Mouse (Mus musculus) lung, postnatal 0 days (tissue): ENCODE measurements around the gene Ppm1k.

Experiments
- CTCF ChIP-seq: IDR thresholded peaks from 2 replicates; pipeline ENCODE4 v1.5.1; 2016; ENCODE audit warnings: antibody characterized with exemption, mild to moderate bottlenecking
- EP300 ChIP-seq: IDR thresholded peaks from 2 replicates; pipeline ENCODE4 v1.6.1; 2016; ENCODE audit warnings: antibody characterized with exemption, mild to moderate bottlenecking, control low read depth

DNA sequence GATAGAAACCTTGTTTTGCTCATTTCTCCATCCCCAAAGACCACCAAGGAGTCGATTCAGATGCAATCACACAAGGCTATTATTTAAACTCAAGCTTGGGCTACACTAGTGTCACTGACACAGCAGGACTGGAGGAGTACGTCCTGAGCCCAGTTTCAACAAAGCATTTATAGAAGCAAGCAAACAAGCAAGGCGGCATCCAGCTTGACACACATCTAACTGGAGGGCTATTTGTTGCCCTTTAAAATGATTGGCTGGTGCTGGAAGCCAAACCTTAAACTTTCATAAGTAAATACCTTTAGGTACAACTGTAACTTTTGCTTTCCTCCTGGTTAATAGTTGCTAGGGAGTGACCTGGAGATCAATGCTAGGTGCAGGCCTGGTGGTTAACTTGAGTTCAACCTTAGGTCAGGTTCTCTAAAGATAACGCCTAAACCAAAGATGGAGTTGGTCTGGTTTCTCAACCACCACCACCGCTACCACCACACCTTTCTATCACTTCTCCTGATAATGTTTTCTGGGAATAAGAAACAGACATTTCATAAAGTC is 5.8 kb upstream of the Ppm1k start:
- TF ChIP-seq EP300 (no peak), CTCF (no peak)
